ENCODE assay signal across 9 mouse cellular contexts in genomic region chr11:97800691-97801408, GRCm38 (mm10). TPM values are rescaled to one million over a fixed set of nuclear protein-coding genes. Genes with fewer than 3 reads are reported as not detected.
DNase-seq lines count a peak whose midpoint lies in the region; ATAC-seq and TF ChIP-seq lines count a peak whose summit lies in the region.
"Had no signal": no experiment of that assay in that cellular context is flagged by ENCODE, and none has a peak within 500 bp of the region (broad histone marks: within the 10 kb centered on the region; RNA-seq: fewer than 3 reads in every experiment).

No protein-coding gene starts in this region.

- no peaks in the 10 kb centered on the region for H3K36me3 ChIP-seq in forebrain, embryonic 11.5 days (ENCODE audit: control insufficient read depth, insufficient read depth, low read length)
- no peaks in the 10 kb centered on the region for H3K36me3 ChIP-seq in lung, postnatal 0 days (ENCODE audit: insufficient read depth, low read length)

- peak overlapping the region; percentile 83 for H3K9ac ChIP-seq in forebrain, embryonic 11.5 days (ENCODE audit: low read length)
- peak overlapping the region; percentile 74 for H3K9ac ChIP-seq in lung, postnatal 0 days (replicated peaks; ENCODE audit: low read depth)

- peak; percentile 46 for DNase-seq in thymus, postnatal 0 days (ENCODE audit: low spot score)
- DNase-seq in thymus, adult 18-20 months, result no peak
- DNase-seq in forebrain, embryonic 11.5 days (ENCODE audit: low spot score), result no peak
- peak; percentile 75 for DNase-seq in kidney, adult 18-20 months
- peak; percentile 65 for DNase-seq in lung, postnatal 0 days (ENCODE audit: low spot score)
- DNase-seq in thymus, postnatal 25 days, result peak; percentile 52
- DNase-seq in layer of hippocampus, postnatal 14 days (ENCODE audit: low spot score in 2 of 2), result no peak

- no peak for TF ChIP-seq EP300 in lung, postnatal 0 days (IDR thresholded peaks at IDR 0.05)

- no peaks in the 10 kb centered on the region for H3K27me3 ChIP-seq in forebrain, embryonic 11.5 days (ENCODE audit: control insufficient read depth, insufficient read depth, low read length)
- H3K27me3 ChIP-seq in lung, postnatal 0 days (replicated peaks; ENCODE audit: insufficient read depth, low read length), result no peaks in the 10 kb centered on the region

- H3K4me2 ChIP-seq in forebrain, embryonic 11.5 days (ENCODE audit: low read depth, low read length, severe bottlenecking), result peak overlapping the region; percentile 76
- peak overlapping the region; percentile 78 for H3K4me2 ChIP-seq in lung, postnatal 0 days (replicated peaks; ENCODE audit: low read depth, low read length)

- peak overlapping the region; percentile 72 for H3K4me3 ChIP-seq in forebrain, embryonic 11.5 days (ENCODE audit: low read depth, low read length)
- peak overlapping the region; percentile 73 for H3K4me3 ChIP-seq in lung, postnatal 0 days (ENCODE audit: low read depth, low read length)

- peaks cover 18% of the 10 kb centered on the region for H3K4me1 ChIP-seq in forebrain, embryonic 11.5 days (replicated peaks; ENCODE audit: control insufficient read depth, insufficient read depth, low read length)
- H3K4me1 ChIP-seq in lung, postnatal 0 days (ENCODE audit: insufficient read depth, low read depth, low read length), result peaks cover 36% of the 10 kb centered on the region

- peak overlapping the region; percentile 55 for H3K27ac ChIP-seq in forebrain, embryonic 11.5 days (ENCODE audit: low read depth, low read length)
- peak overlapping the region; percentile 88 for H3K27ac ChIP-seq in lung, postnatal 0 days (ENCODE audit: low read length)

- H3K9me3 ChIP-seq in forebrain, embryonic 11.5 days (ENCODE audit: control insufficient read depth, low read length), result no peaks in the 10 kb centered on the region
- H3K9me3 ChIP-seq in lung, postnatal 0 days (ENCODE audit: low read length), result no peaks in the 10 kb centered on the region

- no peak for ATAC-seq in forebrain, embryonic 11.5 days (replicated peaks; ENCODE audit: low FRiP score)
- no peak for ATAC-seq in lung, postnatal 0 days
- ATAC-seq in frontal cortex, adult (ENCODE audit: low TSS enrichment), result no peak

- no peak for TF ChIP-seq CTCF in lung, postnatal 0 days (IDR thresholded peaks at IDR 0.05)

- 6% methylated on average over 17 of the region's 17 CpGs for WGBS in forebrain, embryonic 11.5 days
- WGBS in lung, postnatal 0 days, result 2% methylated on average over 17 of the region's 17 CpGs

RNA-seq across cellular contexts. Expression of gene Lasp1, which starts 2.0 kb away (rescaled TPM):
- 98.7 and 108 TPM in 2 replicates for polyA plus RNA-seq in thymus, postnatal 0 days (2015; fragmentation: Nextera tagmentation; extraction: Ambion mirVana)
- polyA plus RNA-seq in forebrain, embryonic 11.5 days (2014; fragmentation: Nextera tagmentation; extraction: Ambion mirVana), result 77.6 and 77.8 TPM in 2 replicates
- 96.4 and 107 TPM in 2 replicates for polyA plus RNA-seq in lung, postnatal 0 days (2015; fragmentation: Nextera tagmentation; extraction: Ambion mirVana)
- total RNA-seq in layer of hippocampus, postnatal 14 days (2021), result 100 to 1,000 TPM; 114 to 123 TPM

RNA-seq across cellular contexts. Expression of gene Rpl23, which starts 18.6 kb away (rescaled TPM):
- 766 and 768 TPM in 2 replicates for polyA plus RNA-seq in thymus, postnatal 0 days (2015; fragmentation: Nextera tagmentation; extraction: Ambion mirVana)
- polyA plus RNA-seq in forebrain, embryonic 11.5 days (2014; fragmentation: Nextera tagmentation; extraction: Ambion mirVana), result 400 and 454 TPM in 2 replicates
- polyA plus RNA-seq in lung, postnatal 0 days (2015; fragmentation: Nextera tagmentation; extraction: Ambion mirVana), result 464 and 478 TPM in 2 replicates
- 100 to 1,000 TPM; 372 to 419 TPM for total RNA-seq in layer of hippocampus, postnatal 14 days (2021)

RNA-seq across cellular contexts. Expression of gene 1700001P01Rik, which starts 25.1 kb away (rescaled TPM):
- polyA plus RNA-seq in thymus, postnatal 0 days (2015; fragmentation: Nextera tagmentation; extraction: Ambion mirVana), result 0.44 TPM in 1 of 2 replicates, not detected in the other
- 0.44 TPM in 1 of 2 replicates, not detected in the other for polyA plus RNA-seq in forebrain, embryonic 11.5 days (2014; fragmentation: Nextera tagmentation; extraction: Ambion mirVana)
- polyA plus RNA-seq in lung, postnatal 0 days (2015; fragmentation: Nextera tagmentation; extraction: Ambion mirVana), result not detected in 2 replicates
- 1 to 10 TPM in 1 of 2 experiments, under 1 TPM in 1; 0.58 to 2.0 TPM for total RNA-seq in layer of hippocampus, postnatal 14 days (2021)
- total RNA-seq: common myeloid progenitor, adult 5-6 weeks had no signal

RNA-seq across cellular contexts. Expression of gene Cwc25, which starts 34.5 kb away (rescaled TPM):
- polyA plus RNA-seq in thymus, postnatal 0 days (2015; fragmentation: Nextera tagmentation; extraction: Ambion mirVana), result 17.7 and 18.5 TPM in 2 replicates
- polyA plus RNA-seq in forebrain, embryonic 11.5 days (2014; fragmentation: Nextera tagmentation; extraction: Ambion mirVana), result 16.3 and 19.5 TPM in 2 replicates
- 12.7 and 13.2 TPM in 2 replicates for polyA plus RNA-seq in lung, postnatal 0 days (2015; fragmentation: Nextera tagmentation; extraction: Ambion mirVana)
- 10 to 100 TPM; 21.3 to 21.4 TPM for total RNA-seq in layer of hippocampus, postnatal 14 days (2021)

RNA-seq across cellular contexts. Expression of gene B230217C12Rik, which starts 39.7 kb away (rescaled TPM):
- 4.5 and 5.0 TPM in 2 replicates for polyA plus RNA-seq in thymus, postnatal 0 days (2015; fragmentation: Nextera tagmentation; extraction: Ambion mirVana)
- 13.3 and 17.7 TPM in 2 replicates for polyA plus RNA-seq in forebrain, embryonic 11.5 days (2014; fragmentation: Nextera tagmentation; extraction: Ambion mirVana)
- polyA plus RNA-seq in lung, postnatal 0 days (2015; fragmentation: Nextera tagmentation; extraction: Ambion mirVana), result 1.3 and 1.5 TPM in 2 replicates
- total RNA-seq in layer of hippocampus, postnatal 14 days (2021), result 10 to 100 TPM; 44.2 to 49.6 TPM

Comparison
In these comparisons a context has a peak if more than half of its experiments do, and no peak if none do; other contexts are left out.
1. DNase-seq: peak in thymus, postnatal 0 days (single experiment), kidney, adult 18-20 months (single experiment), lung, postnatal 0 days (single experiment) and thymus, postnatal 25 days (single experiment); none in thymus, adult 18-20 months (0 of 2), forebrain, embryonic 11.5 days (single experiment) and layer of hippocampus, postnatal 14 days (0 of 2).